Mouse (Mus musculus): ENCODE measurements around the gene Tmem256. TPM values are rescaled to one million over a fixed set of nuclear protein-coding genes. Genes with fewer than 3 reads are reported as not detected.
"Not testable (repeated sequence)": the region's sequence is repeated elsewhere in the genome, so short reads cannot be mapped to it uniquely, and the experiment has no call there.

The Tmem256 gene
- total RNA-seq, 2 experiments from 2014 or later, result 158 to 217 TPM

DNA sequence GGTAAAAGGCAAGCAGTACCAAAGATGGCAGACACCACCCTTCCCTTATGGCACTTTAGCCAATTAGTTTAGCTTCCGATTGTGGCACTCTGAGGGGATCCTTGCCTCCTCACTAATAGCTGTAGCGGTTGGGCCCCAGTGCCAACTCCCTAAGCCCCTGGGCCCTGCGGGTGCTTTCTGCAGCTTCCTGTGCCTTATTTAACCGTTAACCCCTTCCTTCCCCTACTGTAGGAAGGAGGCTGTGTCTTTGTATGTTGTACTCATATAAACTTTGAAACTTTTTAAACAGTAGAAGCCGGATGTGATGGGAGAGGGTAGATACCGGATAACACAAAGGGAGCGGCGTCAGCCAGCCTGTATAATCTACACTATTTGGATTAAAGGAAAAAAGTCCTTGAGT, 12.4 kb downstream of the Tmem256 start:
- no peak for ATAC-seq (ENCODE audit: poor library complexity, severe bottlenecking)

DNA sequence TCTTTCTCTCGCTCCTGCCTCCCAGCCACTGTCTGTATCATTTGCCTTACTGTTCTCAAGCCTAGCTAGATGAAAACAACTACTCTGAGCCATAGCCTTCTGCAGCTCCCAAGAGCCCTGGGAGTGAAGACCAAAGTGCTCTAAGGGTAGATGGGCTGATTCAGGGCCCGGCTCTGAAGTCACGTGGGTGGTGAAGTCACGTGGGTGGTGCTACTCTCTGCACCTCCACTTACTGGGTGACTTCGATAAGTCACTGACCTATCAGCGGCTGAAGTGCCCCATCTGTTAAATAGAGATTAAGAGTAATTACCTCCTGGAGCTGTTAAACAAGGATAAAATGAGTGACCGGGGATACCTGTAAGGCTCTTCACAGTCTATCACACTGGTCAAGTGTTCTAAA, 15.7 kb downstream of the Tmem256 start:
- peak; percentile 23 for ATAC-seq (ENCODE audit: poor library complexity, severe bottlenecking)

DNA sequence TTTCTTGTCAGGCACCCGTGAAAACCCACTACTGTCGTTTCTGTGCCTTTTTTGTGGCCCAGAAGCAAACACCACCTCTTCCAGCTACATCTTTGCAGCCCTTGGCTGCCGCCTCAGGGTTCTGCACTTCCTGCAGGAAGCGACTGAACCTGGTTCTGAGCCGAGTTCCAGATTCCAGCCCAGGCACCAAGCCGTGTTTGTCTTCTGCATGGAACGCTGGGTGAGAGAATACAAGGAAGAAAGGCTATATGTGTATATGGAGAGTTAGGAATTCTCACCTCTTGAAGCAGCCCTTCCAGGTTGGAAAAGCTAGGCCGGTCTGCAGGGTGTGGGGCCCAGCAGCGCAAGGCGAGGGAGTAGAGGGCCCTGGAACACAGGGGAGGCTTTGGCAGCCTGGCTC, 16.4 kb downstream of the Tmem256 start:
- no peak for ATAC-seq (ENCODE audit: poor library complexity, severe bottlenecking)

DNA sequence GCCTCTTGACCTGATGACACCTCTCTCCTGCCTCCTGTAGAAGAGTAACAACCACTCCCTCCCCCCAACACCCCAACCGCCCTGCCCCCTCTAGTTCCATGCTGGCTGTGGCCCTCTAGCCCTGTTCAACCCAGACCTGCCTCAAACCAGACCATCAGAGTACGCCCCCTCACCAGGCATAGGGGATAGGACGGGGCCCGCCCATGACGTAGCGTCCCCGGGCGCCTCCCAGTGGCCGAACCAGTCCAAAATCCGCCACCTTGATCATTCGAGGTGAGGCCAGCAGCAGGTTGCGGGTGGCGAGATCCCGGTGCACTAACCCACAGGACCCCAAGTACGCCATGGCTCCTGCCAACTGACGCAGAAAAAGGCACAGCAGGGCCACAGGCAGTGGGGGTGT, 17.0 kb downstream of the Tmem256 start:
- peak; percentile 72 for ATAC-seq (ENCODE audit: poor library complexity, severe bottlenecking)

DNA sequence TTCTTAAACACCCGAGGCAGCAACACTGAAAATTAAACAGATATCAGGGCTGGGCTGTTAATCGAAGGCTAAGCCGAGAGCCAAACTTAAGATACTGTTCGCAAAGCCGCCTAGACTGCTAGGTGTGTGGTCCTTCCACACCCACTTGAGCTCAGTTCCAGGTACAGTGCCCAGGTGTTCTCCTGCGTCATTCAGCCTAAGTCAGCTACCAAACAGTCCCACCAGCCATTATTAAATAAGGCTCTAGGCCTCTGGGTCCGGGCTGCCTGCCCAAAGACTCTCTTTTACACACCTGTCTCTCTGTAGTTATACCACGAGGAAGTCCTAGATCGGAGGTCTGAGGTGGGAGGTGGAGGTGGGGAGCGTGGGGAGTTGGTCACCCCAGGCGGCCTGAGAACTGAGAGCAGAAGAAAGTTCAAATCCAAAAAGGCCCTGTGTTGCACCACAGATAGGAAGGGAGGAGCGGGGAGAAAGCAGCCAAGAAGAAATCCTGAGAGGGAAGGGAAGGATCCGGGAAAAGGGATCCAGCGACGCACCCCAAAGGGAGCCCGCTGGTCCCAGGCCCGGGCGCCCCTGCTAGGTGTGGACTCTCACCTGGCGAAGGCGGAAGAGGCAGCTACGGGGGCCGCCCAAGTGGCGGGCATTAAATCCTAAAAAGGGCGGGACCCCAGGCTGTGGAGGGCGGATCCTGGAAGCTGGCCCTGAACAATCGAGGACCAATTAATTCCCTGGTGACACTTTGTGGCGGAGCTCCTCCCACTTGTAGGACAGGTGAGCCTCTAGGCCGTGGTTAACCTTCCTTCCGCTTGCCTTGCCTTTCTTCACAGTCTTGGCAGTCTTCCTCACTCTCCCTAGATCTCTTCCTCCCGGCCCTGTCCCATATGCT, 20.0 kb downstream of the Tmem256 start, which contains the start of gene Tnk1:
Gene Tnk1, minus strand, starts transcription at position 618 of the 886 bp plus-strand sequence.
- no peak for ATAC-seq (ENCODE audit: poor library complexity, severe bottlenecking)

DNA sequence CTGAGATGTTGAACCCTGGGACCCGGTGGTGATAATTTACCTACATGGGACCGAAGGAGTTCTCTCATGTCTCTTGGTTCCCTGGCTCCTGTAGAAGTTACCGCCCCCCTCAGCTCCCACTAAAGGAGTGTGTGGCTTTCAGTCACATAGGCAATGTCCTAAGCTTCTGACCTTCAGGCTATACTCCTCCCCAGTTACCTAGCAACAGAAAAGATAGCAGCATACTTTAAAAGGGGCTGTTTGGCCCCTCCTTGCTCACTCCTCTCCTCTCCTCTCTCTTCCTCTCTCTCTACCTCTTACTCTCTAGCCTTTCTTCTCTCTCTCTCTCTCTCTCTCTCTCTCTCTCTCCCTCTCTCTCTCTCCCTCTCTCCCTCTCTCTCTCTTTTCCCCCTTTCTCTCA, 25.4 kb downstream of the Tmem256 start:
- not testable (repeated sequence) for ATAC-seq (ENCODE audit: poor library complexity, severe bottlenecking)

DNA sequence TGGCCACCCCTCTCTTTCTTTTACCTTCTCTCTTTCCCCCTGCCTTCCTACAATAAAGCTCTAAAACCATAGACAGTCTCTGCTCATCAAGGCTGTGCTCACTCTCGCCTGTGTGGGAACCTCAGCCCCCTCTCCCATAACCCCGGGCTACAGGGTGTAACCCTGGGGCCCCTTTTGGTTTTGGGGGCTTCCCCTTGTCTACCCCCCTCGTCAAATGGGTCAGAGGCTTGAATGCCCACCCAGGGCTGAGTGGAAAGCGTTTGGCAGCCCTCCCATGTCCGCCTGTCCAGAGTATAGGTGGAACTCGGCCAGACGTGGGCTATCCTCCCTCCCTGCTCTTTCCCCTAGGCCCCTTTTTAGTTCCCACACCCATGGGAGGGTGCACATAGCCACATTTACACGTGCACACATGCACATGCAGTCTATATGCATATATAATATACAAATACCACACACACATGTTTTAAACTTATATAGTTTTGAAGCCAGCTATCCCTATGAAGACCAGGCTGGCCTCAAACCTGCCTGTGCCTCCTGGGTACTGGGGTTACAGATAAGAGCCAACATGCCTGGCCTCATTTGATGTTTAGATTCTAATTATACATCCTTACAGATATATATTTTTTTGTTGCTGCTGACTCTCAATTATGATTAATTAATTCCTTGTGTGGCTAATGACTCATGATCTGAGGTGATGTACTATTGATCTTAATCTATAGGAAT, 26.0 kb downstream of the Tmem256 start:
- ATAC-seq (ENCODE audit: poor library complexity, severe bottlenecking), result no peak

DNA sequence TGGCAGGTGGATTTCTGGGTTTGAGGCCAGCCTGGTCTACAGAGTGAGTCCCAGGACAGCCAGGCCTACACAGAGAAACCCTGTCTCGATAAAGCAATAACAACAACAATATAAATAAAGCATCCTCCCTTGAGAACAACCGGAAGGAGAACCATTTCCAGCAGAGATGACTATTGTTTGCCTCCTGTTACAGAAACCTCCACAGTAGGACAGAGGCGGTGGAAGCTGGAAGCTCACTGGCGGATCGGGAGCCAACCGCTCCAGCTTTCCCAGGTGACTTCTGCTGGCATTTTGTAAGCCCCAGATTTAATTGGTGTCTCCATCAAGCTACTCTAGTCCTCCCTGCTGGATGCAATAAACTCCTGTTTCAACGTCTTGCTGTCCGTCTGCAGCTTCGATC, 27.2 kb downstream of the Tmem256 start:
- no peak for ATAC-seq (ENCODE audit: poor library complexity, severe bottlenecking)

DNA sequence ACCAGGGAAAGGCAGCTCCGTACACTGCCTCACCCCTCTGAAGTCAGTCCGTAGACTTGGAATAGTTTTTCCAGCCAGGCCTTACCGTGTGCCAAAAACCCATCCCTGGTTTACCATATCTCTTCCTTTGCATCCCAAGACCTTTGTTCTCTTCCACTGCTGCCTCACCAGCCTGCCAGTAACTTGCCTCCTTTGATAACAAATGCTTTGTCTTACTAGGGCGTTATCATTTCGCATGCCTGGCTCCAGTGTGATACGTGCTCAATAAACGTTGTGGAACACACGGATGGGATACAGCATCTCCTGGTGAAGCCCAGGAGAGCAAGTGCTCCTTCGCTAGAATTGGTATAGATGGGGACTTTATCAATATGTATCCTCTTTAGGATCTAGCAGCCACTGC, 29.0 kb downstream of the Tmem256 start:
- no peak for ATAC-seq (ENCODE audit: poor library complexity, severe bottlenecking)

DNA sequence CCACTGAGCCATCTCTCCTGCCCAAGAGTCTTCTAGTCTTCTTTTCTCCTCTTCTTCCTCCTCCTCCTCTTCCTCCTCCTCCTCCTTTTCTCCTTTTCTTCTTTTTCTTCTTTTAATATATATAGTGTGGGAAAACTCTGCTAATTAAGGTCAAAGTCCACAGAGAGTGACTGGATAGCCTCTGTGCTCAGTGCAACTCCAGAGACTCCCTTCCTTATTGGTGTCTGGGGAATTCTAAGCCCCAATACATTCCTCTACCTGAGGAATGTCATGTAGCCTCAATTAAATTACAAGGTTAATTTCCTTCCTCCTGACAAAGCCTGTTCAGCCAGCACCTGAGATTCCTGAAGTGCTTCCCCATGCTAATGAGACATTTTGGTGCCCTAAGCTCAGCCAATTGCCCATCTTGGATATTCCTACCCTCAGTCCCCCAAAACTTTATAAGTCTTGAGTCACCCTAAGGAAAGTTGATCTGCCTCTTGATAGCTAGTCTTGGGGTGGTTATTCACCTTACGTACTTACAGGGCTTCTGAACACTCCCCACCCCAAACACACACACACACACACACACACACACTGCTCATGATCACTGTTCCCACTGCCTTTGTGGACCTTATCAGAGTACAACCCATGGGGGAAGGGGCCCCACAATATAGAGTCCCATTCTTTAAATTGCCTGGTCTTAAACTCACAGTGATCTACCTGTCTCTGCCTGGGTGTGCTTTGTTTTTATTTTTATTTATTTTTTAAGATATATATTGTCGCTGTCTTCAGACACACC, 32.2 kb downstream of the Tmem256 start:
- ATAC-seq (ENCODE audit: poor library complexity, severe bottlenecking), result no peak

DNA sequence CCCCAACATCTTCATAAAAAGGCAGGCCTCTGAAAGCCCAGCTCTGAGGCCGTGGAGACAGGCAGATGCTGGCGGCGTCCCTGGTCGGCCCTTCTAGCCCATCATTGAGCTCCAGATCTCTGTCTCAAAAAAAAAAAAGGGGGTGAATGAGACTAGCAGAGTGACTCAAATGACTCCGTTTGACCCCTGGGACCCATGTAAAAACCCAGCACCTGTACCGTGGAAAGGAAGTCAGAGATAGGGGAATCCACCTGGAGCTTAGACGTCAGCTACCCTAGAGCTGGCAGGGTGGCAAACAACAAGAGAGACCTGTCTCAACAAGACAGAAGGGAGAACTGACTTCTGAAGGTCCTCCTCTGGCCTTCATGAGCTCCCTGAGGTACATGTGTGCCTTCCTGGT, 33.5 kb downstream of the Tmem256 start:
- no peak for ATAC-seq (ENCODE audit: poor library complexity, severe bottlenecking)

DNA sequence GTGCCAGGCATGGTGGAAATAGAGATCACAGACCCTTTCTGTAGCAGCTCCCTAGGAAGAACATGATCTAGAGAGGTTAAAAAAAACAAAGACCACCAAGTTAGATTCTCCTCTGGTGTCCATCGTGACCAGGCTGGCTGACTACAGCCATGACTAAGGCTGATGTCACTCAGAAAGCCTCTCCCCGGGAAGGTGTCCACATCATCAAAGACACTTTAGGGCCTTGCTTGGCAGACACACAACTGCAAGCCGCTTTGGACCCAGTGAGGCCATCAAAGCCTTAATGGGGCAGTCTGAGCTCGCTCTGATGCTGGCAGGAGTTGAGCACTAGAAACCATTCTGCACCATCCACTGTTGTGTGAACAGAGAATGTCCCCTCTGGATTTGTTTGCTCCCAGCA, 34.1 kb downstream of the Tmem256 start:
- ATAC-seq (ENCODE audit: poor library complexity, severe bottlenecking), result no peak

DNA sequence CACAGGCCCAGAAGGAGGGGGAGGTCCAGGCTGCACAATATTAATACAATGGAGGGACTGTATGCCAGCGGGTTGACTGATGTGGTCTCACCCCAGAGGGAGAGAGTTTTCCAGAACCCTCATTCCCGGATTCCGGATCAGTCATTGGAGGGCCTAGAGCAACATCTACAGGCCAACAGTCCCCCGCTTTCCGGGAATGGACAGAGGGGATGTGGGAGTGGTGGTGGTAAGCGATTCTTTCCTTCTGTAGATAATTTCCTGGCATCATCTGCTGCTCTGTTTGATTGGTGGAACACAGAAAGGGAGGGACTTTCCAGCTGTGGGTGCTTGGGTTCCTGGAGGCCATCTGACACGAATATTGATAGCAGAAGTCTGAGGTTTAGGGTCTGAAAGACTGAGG, 37.9 kb downstream of the Tmem256 start:
- ATAC-seq (ENCODE audit: poor library complexity, severe bottlenecking), result no peak

DNA sequence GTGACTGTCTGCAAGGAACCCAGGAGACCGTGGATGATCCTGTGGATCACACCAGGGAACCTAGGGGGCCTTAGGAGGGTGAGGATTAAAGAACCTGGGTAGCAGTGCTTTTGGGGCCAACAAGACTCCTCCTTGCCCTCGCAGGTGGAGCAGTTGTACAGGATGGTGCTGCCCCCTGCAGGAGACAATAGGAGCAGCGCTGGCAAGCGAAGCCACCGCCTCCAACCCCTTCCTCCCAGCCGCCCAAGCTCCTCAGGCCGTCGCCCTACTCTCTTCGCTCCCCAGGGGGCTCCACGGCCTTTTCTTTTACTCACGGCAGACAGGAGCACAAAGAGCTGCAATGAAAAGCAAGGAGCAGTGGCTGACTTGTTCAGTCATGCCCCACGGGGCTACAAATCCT, 38.6 kb downstream of the Tmem256 start:
- peak; percentile 55 for ATAC-seq (ENCODE audit: poor library complexity, severe bottlenecking)

DNA sequence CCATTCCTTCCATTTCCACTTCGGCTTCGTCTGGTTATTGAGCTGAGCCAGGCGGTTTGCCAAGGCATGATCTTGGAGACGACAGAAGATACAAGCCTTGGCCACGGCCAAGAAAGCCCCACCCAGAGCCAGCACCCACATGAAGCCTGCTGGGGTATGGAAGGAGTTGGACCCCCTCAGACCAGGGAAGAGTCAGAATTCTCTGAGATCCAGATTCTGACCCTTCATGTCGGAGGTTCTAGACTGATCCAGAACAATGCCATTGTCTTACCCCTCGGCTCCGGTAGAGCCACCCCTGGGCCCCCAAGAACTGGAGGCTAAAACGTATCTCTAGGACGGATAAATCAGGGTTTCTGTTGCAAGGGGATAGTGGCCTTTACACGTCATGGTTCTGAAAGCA, 39.6 kb downstream of the Tmem256 start, which contains the start of gene Tmem95:
Gene Tmem95, minus strand, starts transcription at position 141 of the 400 bp plus-strand sequence.
- no peak for ATAC-seq (ENCODE audit: poor library complexity, severe bottlenecking)

DNA sequence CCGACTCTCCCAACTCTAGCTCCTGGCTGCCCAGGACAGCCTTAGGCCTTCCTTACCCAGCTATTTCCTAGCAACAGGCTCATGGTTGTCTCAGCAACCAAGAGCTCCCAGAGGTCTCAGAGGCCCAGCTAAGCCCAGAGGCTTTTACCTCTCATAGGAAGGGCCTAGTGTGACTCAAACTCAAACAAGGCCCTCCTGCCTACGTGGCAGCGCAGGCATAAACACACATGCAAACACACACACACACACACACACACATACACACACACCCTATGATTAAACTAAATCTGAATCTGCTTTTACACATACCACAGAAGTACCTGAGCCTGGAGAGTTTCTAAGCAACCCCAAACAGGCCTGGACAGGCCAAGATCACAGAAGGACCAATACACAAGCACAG, 40.1 kb downstream of the Tmem256 start:
- ATAC-seq (ENCODE audit: poor library complexity, severe bottlenecking), result no peak

DNA sequence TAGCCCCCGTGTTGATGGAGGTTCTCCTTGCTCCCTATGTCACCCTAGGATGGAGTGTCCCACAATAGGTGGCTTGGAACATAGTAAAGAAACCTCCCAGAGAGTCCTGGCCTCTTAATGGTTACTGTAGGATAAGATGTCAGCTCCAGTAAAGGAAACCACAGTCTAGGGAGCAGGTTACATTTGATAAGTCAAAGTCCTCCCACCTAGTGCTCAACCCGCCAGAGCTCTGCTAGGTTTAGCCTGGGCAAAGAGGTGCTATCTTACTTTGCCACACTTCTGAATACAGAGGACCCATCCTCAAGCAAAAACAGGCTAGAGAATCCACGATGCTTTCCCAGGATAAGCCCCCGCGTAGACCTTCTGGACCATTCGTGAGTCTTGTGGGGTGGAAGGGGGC, 40.6 kb downstream of the Tmem256 start:
- ATAC-seq (ENCODE audit: poor library complexity, severe bottlenecking), result no peak

DNA sequence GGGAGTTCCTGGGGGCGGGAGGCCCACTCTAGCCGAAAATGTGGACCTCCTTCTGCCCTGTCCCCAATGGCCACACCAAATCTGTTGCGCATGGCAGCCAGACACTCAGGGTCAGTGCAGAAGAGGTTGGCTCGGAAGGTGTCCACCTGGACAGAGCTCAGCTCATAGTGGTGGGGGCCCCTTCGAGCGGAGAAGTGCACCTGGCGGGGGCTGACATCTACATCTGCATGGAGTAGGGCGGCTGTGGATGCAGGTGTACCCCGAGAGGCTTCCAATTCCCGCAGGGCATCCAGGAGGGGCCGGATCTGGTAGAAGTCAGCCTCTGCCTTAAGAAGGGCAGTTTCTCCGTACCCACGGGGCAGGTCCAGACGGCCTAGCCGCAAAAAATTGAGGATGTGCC, 41.4 kb downstream of the Tmem256 start:
- ATAC-seq (ENCODE audit: poor library complexity, severe bottlenecking), result no peak

DNA sequence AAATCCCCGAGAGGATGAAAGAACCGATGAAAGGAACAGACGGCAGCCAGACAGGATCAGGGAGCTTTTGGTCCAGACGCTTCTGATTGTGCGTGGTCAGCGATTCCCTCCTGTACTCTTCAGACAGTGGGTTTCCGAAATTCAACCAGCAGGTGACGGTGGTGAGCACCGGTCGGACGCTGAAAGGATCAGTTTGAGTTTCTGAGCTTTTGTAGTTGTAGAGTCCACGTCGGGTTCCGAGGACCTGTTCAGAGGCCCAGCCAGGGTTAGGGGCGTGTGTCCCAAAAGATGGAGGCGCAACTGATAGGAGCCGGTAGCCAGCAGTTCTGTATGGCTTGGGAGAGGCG, 42.2 kb downstream of the Tmem256 start:
- ATAC-seq (ENCODE audit: poor library complexity, severe bottlenecking), result peak; percentile 43

DNA sequence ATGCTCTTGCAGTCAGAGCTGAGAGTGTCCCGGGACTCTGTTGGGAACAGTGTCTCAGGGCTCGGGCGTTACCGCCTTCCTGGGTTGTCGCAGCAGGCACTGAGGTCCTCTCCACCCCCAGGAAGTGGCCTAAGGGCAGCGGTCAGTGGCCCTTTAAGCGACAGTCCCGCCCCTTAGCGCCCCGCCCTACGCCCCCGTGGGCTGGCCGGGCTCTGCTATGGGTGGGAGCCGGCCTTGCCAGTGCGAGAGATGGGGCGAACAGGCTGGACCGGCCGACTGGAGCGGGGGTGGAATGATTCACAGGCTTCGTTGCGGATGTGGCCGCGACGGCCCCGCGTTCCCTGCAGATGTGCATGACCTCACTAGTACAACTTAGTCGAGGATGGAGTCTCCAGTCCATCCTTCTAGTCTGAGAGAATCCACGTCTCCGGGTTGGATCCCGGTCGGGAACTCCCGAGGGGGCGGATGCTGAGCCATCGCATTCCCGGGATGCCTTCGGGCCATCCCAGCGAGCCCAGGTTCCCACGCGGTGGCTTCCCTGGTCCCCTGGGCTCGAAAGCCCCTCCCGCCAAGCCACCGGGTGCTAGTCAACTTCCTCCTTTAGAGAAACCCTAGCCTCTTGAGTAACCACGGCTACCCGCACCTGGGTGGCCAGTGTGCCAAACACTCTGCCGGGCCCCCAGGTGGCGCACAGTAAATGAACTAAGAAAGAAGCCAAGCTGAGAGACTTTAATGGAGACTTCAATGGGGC, 42.7 kb downstream of the Tmem256 start, which contains the start of gene Kctd11:
Gene Kctd11, minus strand, starts transcription at position 554 of the 751 bp plus-strand sequence.
- ATAC-seq (ENCODE audit: poor library complexity, severe bottlenecking), result peak; percentile 83

Measured in megakaryocyte, adult 5-6 weeks (primary cell).